Mouse (Mus musculus) myocyte (in vitro differentiated cells): ENCODE data around the gene Harbi1.

Source experiments
- E2F4 ChIP-seq: IDR thresholded peaks from one replicate; pipeline ENCODE4 v1.6.1; 2011; ENCODE audit warnings: mild to moderate bottlenecking, control low read depth, moderate library complexity; ENCODE audit not compliant: insufficient read depth
- MAX ChIP-seq: IDR thresholded peaks from one replicate; pipeline ENCODE4 v1.6.1; 2011; ENCODE audit warnings: low read depth, mild to moderate bottlenecking, control low read depth
- MYOD1 ChIP-seq, 3 experiments: IDR thresholded peaks; one replicate each; pipeline ENCODE4 v1.6.1; 2011; ENCODE audit warnings: control low read depth in 2 of 3, low read depth in 2 of 3, mild to moderate bottlenecking in 2 of 3, moderate library complexity in 1 of 3; ENCODE audit not compliant: insufficient read length in 2 of 3, control insufficient read depth in 1 of 3
- MYOG ChIP-seq, 3 experiments: IDR thresholded peaks; one replicate each; pipeline ENCODE4 v1.6.1; 2011; ENCODE audit warnings: control low read depth in 2 of 3, low read depth in 2 of 3, mild to moderate bottlenecking in 2 of 3; ENCODE audit not compliant: insufficient read length in 2 of 3, control insufficient read depth in 1 of 3, insufficient read depth in 1 of 3
- POLR2A ChIP-seq: IDR thresholded peaks from one replicate; pipeline ENCODE4 v1.6.1; 2011; ENCODE audit warnings: low read depth, mild to moderate bottlenecking, control low read depth, moderate library complexity; ENCODE audit not compliant: insufficient read length
- SRF ChIP-seq: IDR thresholded peaks from one replicate; pipeline ENCODE4 v1.6.1; 2011; ENCODE audit warnings: low read depth; ENCODE audit not compliant: control insufficient read depth, insufficient read length
- TCF12 ChIP-seq: IDR thresholded peaks from one replicate; pipeline ENCODE4 v1.6.1; 2011; ENCODE audit warnings: mild to moderate bottlenecking, control low read depth; ENCODE audit not compliant: poor library complexity, insufficient read depth, severe bottlenecking
- TCF3 ChIP-seq: IDR thresholded peaks from one replicate; pipeline ENCODE4 v1.6.1; 2011; ENCODE audit warnings: low read depth, control low read depth; ENCODE audit not compliant: insufficient read length
- USF1 ChIP-seq: IDR thresholded peaks from one replicate; pipeline ENCODE4 v1.6.1; 2011; ENCODE audit warnings: low read depth, mild to moderate bottlenecking, control low read depth, moderate library complexity

- TF ChIP-seq E2F4 (no peak), POLR2A (no peak), MAX (no peak), TCF3 (no peak), MYOG (IDR thresholded peaks at IDR 0.05; ENCODE audit: control insufficient read depth in 1 of 3, insufficient read depth in 1 of 3, insufficient read length in 2 of 3, low read depth in 2 of 3) (no peak), MYOD1 (IDR thresholded peaks at IDR 0.05; ENCODE audit: control insufficient read depth in 1 of 3, insufficient read length in 2 of 3, low read depth in 2 of 3) (no peak), TCF12 (no peak), USF1 (no peak), SRF (no peak)
These were observed 4.3 kb downstream of the Harbi1 start for GRCm38 (mm10) chr2:91714921-91715320.
